Mouse (Mus musculus) sigmoid colon, adult 10 weeks (tissue): ENCODE data around the gene Plac9a. TPM values are rescaled to one million over a fixed set of nuclear protein-coding genes. Genes with fewer than 3 reads are reported as not detected.

Source experiments
- polyA plus RNA-seq: library from polyadenylated mRNA; stranded (reverse); fragments of 350-450 nt; fragmentation: Illumina TruSeq; extraction: RNeasy Lipid Tissue Mini Kit (QIAGEN cat#74804); gene quantifications from one replicate; pipeline ENCODE4 v1.2.3, GENCODE M21; 2014; ENCODE audit warnings: low read depth, low replicate concordance

Gene Plac9a
- polyA plus RNA-seq: not detected

GRCm38 (mm10) chr14:25903000-25903399 lies at the start of gene Plac9a:
Gene Plac9a (minus strand): TSS chr14:25903100.

DNA sequence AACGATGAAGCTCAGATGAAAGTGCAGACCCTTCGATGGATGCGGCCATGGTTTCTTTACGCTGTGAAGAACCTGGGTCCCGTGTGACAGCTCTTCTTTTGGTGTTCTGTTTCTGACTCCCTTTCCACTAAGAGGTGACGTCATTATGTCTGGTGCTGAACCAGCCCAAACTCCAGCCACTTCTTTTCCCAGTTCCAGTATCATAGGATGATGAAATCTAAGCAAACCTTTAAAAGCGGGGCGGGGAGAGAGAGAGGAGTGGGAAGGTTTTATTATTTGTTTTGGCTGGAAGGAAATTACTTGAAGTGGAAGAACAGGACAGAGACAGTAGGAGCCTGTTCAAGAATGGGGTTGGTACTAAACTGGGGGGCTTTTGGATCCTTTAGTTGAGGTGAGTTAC lies 35.1 kb upstream of the Plac9a start, which contains the start of gene Cphx1:
Gene Cphx1, plus strand, starts transcription at position 301 of the 400 bp plus-strand sequence.

GRCm38 (mm10) chr14:25927562-25927881 lies 24.6 kb upstream of the Plac9a start, which contains the start of gene Tmem254a:
Gene Tmem254a (minus strand): TSS chr14:25927672.

GRCm38 (mm10) chr14:25841991-25842687 lies 60.8 kb downstream of the Plac9a start, which contains the start of gene Anxa11:
Gene Anxa11 (plus strand): TSS chr14:25842156.

Other genes with a start within 250 kb of the Plac9a start
- 37.9 TPM for gene Ppif, start 208.9 kb downstream of the Plac9a start, polyA plus RNA-seq
- 24.2 TPM for gene Zcchc24, start 134.1 kb downstream of the Plac9a start, polyA plus RNA-seq
- gene Anxa11, start 60.9 kb downstream of the Plac9a start, polyA plus RNA-seq: 61.8 TPM
- 42.2 TPM for gene Tmem254a, start 24.6 kb upstream of the Plac9a start, polyA plus RNA-seq
- gene Cphx1, start 35.2 kb upstream of the Plac9a start, polyA plus RNA-seq: 2.6 TPM
- gene Duxbl1, start 75.5 kb upstream of the Plac9a start, polyA plus RNA-seq: not detected
- 5.1 TPM for gene Gm9780, start 139.6 kb upstream of the Plac9a start, polyA plus RNA-seq
- gene Tmem254c, start 164.3 kb upstream of the Plac9a start, polyA plus RNA-seq: 2.8 TPM
- not detected for gene Cphx2, start 178.4 kb upstream of the Plac9a start, polyA plus RNA-seq
- 4.8 TPM for gene Cphx3, start 179.2 kb upstream of the Plac9a start, polyA plus RNA-seq
- 5.3 TPM for gene Duxbl2, start 215.2 kb upstream of the Plac9a start, polyA plus RNA-seq